Mouse (Mus musculus) heart, embryonic 14.5 days (tissue): ENCODE results near the gene Mast1. TPM values are rescaled to one million over a fixed set of nuclear protein-coding genes. Genes with fewer than 3 reads are reported as not detected.

Experiments
- ATAC-seq: fragments of 200-750 bp; cut with Nextera tagmentation; 2 replicates; pipeline ENCODE4 v1.8.0; 2017; ENCODE audit warnings: low read depth, moderate TSS enrichment; ENCODE audit not compliant: insufficient number of reproducible peaks, insufficient read depth, low FRiP score
- H3K27ac ChIP-seq, 2 experiments: fragments of 200-500 bp in 1 of 2; fragments of 300-500 bp in 1 of 2; sonication (generic) in 1 of 2; replicated peaks in 1 of 2; 2 replicates each; pipeline ENCODE4 v1.5.1; 2012 to 2014; ENCODE audit warnings: low read depth in 2 of 2, low read length in 2 of 2, control low read depth in 1 of 2, mild to moderate bottlenecking in 1 of 2, mixed read lengths in 1 of 2; ENCODE audit not compliant: control insufficient read depth in 1 of 2, insufficient read depth in 1 of 2
- H3K27me3 ChIP-seq: fragments of 300-500 bp; sonication (generic); 2 replicates; pipeline ENCODE4 v1.6.1; 2014; ENCODE audit warnings: mild to moderate bottlenecking, low read length, control low read depth; ENCODE audit not compliant: control insufficient read depth, insufficient read depth
- H3K36me3 ChIP-seq: fragments of 300-500 bp; sonication (generic); 2 replicates; pipeline ENCODE4 v1.6.1; 2014; ENCODE audit warnings: mild to moderate bottlenecking, control low read depth, low read length, mixed read lengths; ENCODE audit not compliant: control insufficient read depth, insufficient read depth
- H3K4me1 ChIP-seq, 2 experiments: fragments of 200-500 bp in 1 of 2; fragments of 300-500 bp in 1 of 2; sonication (generic) in 1 of 2; 2 replicates each; pipeline ENCODE4 v1.6.1; 2012 to 2014; ENCODE audit warnings: low read length in 2 of 2, control low read depth in 1 of 2, mixed read lengths in 1 of 2; ENCODE audit not compliant: control insufficient read depth in 2 of 2, insufficient read depth in 2 of 2
- H3K4me2 ChIP-seq: fragments of 300-500 bp; sonication (generic); 2 replicates; pipeline ENCODE4 v1.6.1; 2014; ENCODE audit warnings: mild to moderate bottlenecking, low read length
- H3K4me3 ChIP-seq, 2 experiments: fragments of 200-500 bp in 1 of 2; fragments of 300-500 bp in 1 of 2; sonication (generic) in 1 of 2; 2 replicates each; pipeline ENCODE4 v1.5.1; 2012 to 2014; ENCODE audit warnings: low read length in 2 of 2, mild to moderate bottlenecking in 2 of 2, control low read depth in 1 of 2, low read depth in 1 of 2, moderate library complexity in 1 of 2; ENCODE audit not compliant: control insufficient read depth in 1 of 2, insufficient read depth in 1 of 2
- H3K9ac ChIP-seq: fragments of 300-500 bp; sonication (generic); 2 replicates; pipeline ENCODE4 v1.6.1; 2014; ENCODE audit warnings: mild to moderate bottlenecking, low read length
- H3K9me3 ChIP-seq: fragments of 300-500 bp; sonication (generic); 2 replicates; pipeline ENCODE4 v1.6.1; 2016; ENCODE audit warnings: low read length, control low read depth; ENCODE audit not compliant: control insufficient read depth
- WGBS: fragments of 180-500 bp; shearing (Covaris S2); extraction: QIAGEN DNeasy Blood & Tissue Kit; methylation state at CpG from one replicate; pipeline ENCODE4 v1.1.7; 2014; 5-methylcytosine and 5-hydroxymethylcytosine counted together
- polyA plus RNA-seq: library from polyadenylated mRNA; unstranded; fragments of >200 nt; fragmentation: Nextera tagmentation; extraction: Ambion mirVana; gene quantifications from 2 replicates; pipeline ENCODE4 v1.2.1, GENCODE M21; 2014

Mast1 gene
- polyA plus RNA-seq, 1 experiment from 2014 or later: 0.23 TPM

- peaks cover 40% of the 10 kb centered on the region for H3K36me3 ChIP-seq
- H3K4me3 ChIP-seq: peak within 1 kb of the TSS; percentile 57 to 70
- no peaks in the 10 kb centered on the region for H3K27me3 ChIP-seq
- no peaks in the 10 kb centered on the region for H3K9me3 ChIP-seq
- ATAC-seq: peak; percentile 62
- under 1% methylated on average over 56 of the region's 56 CpGs for WGBS
- peak within 1 kb of the TSS; percentile 82 to 90 for H3K27ac ChIP-seq
- H3K4me1 ChIP-seq: peaks cover 19 to 36% of the 10 kb centered on the region in 2 experiments
- H3K9ac ChIP-seq: peak within 1 kb of the TSS; percentile 83
- peak within 1 kb of the TSS; percentile 82 for H3K4me2 ChIP-seq
These were observed 32.3 kb upstream of the Mast1 start, which contains the start of the genes Gm49661, Prdx2 and Rnaseh2a for GRCm38 (mm10) chr8:84969241-84970134. TSS of gene Gm49661 (minus strand) at chr8:84969433. TSS of gene Prdx2 (plus strand) at chr8:84969587. TSS of gene Rnaseh2a (minus strand) at chr8:84969767.

GRCm38 (mm10) chr8:84968650-84969049 lies 31.5 kb upstream of the Mast1 start:
- Histone ChIP-seq H3K4me1 (peaks cover 19 to 34% of the 10 kb centered on the region in 2 experiments), H3K9me3 (no peaks in the 10 kb centered on the region), H3K9ac (peak overlapping the region; percentile 83), H3K27me3 (no peaks in the 10 kb centered on the region), H3K4me2 (peak overlapping the region; percentile 82), H3K4me3 (peak overlapping the region; percentile 57 to 70), H3K36me3 (peaks cover 31% of the 10 kb centered on the region), H3K27ac (peak overlapping the region; percentile 82 to 90)
- 33% methylated on average over 2 of the region's 2 CpGs for WGBS
- no peak for ATAC-seq

GRCm38 (mm10) chr8:84967532-84968304 lies 30.6 kb upstream of the Mast1 start:
- H3K36me3 ChIP-seq: peaks cover 22% of the 10 kb centered on the region
- no peaks in the 10 kb centered on the region for H3K27me3 ChIP-seq
- H3K9ac ChIP-seq: no peak overlapping the region
- no peak overlapping the region for H3K4me3 ChIP-seq
- H3K27ac ChIP-seq: no peak overlapping the region
- no peak overlapping the region for H3K4me2 ChIP-seq
- H3K9me3 ChIP-seq: no peaks in the 10 kb centered on the region
- no peak for ATAC-seq
- WGBS: 85% methylated on average over 13 of the region's 13 CpGs
- H3K4me1 ChIP-seq: peaks cover 19 to 34% of the 10 kb centered on the region in 2 experiments

GRCm38 (mm10) chr8:84966603-84967002 lies 29.4 kb upstream of the Mast1 start:
- 38% methylated on average over 3 of the region's 3 CpGs for WGBS
- Histone ChIP-seq H3K4me3 (no peak overlapping the region), H3K36me3 (peaks cover 11% of the 10 kb centered on the region), H3K9me3 (no peaks in the 10 kb centered on the region), H3K4me2 (peak overlapping the region; percentile 98), H3K27me3 (no peaks in the 10 kb centered on the region), H3K9ac (no peak overlapping the region), H3K4me1 (peaks cover 19 to 34% of the 10 kb centered on the region in 2 experiments), H3K27ac (peak overlapping the region; percentile 37 to 59; a peak in 2 of 4 replicates)
- ATAC-seq: no peak

- Histone ChIP-seq H3K4me1 (peaks cover 17 to 31% of the 10 kb centered on the region in 2 experiments), H3K9ac (peak overlapping the region; percentile 79), H3K4me3 (peak overlapping the region; percentile 63 to 74), H3K4me2 (peak overlapping the region; percentile 98), H3K9me3 (no peaks in the 10 kb centered on the region), H3K27ac (peak overlapping the region; percentile 54 to 62), H3K36me3 (peaks cover 8% of the 10 kb centered on the region), H3K27me3 (no peaks in the 10 kb centered on the region)
- under 1% methylated on average over 41 of the region's 41 CpGs for WGBS
- ATAC-seq: peak; percentile 85
These were observed 28.7 kb upstream of the Mast1 start for GRCm38 (mm10) chr8:84965731-84966291.

- Histone ChIP-seq H3K4me2 (no peak overlapping the region), H3K4me3 (no peak overlapping the region), H3K36me3 (peaks cover 17% of the 10 kb centered on the region; the same call in 1 of the 2 replicates), H3K27me3 (no peaks in the 10 kb centered on the region), H3K4me1 (peaks cover 13 to 26% of the 10 kb centered on the region in 2 experiments), H3K9me3 (no peaks in the 10 kb centered on the region), H3K9ac (no peak overlapping the region), H3K27ac (no peak overlapping the region)
- WGBS: 89% methylated on average over 4 of the region's 4 CpGs
- ATAC-seq: no peak
These were observed 26.8 kb upstream of the Mast1 start for GRCm38 (mm10) chr8:84963952-84964351.

- Histone ChIP-seq H3K9ac (no peak overlapping the region), H3K36me3 (peaks cover 31% of the 10 kb centered on the region), H3K9me3 (no peaks in the 10 kb centered on the region), H3K4me3 (no peak overlapping the region), H3K4me1 (peaks cover 1 to 2% of the 10 kb centered on the region in 2 experiments; a peak in 3 of 4 replicates), H3K4me2 (no peak overlapping the region), H3K27ac (no peak overlapping the region), H3K27me3 (no peaks in the 10 kb centered on the region)
- ATAC-seq: no peak
- 74% methylated on average over 7 of the region's 7 CpGs for WGBS
These were observed 22.7 kb upstream of the Mast1 start for GRCm38 (mm10) chr8:84959811-84960210.
